Mouse (Mus musculus) MEL (cell line): ENCODE data around the gene Hist1h2af. TPM values are rescaled to one million over a fixed set of nuclear protein-coding genes. Genes with fewer than 3 reads are reported as not detected.
"Not testable (repeated sequence)": the region's sequence is repeated elsewhere in the genome, so short reads cannot be mapped to it uniquely, and the experiment has no call there.

Experiments used
- DNase-seq: peaks from one replicate; pipeline ENCODE4 v3.0.0; 2011; ENCODE audit warnings: low read depth, low spot score
- H3K27ac ChIP-seq: 2 replicates; pipeline ENCODE4 v1.5.1; 2012; ENCODE audit warnings: low read depth, mild to moderate bottlenecking, control low read depth, low read length, moderate library complexity; ENCODE audit not compliant: control insufficient read depth
- H3K27me3 ChIP-seq, 2 experiments: fragments of 150-350 bp in 1 of 2; sonication (generic) in 1 of 2; 2 replicates each; pipeline ENCODE4 v1.6.1; 2012; ENCODE audit warnings: low read length in 2 of 2, mild to moderate bottlenecking in 2 of 2, improper control_type of control experiment in 1 of 2, moderate library complexity in 1 of 2; ENCODE audit not compliant: insufficient read depth in 2 of 2, control insufficient read depth in 1 of 2
- H3K36me3 ChIP-seq, 2 experiments: 2 replicates each; pipeline ENCODE4 v1.6.1; 2012 to 2014; ENCODE audit warnings: low read length in 2 of 2, improper control_type of control experiment in 1 of 2, inconsistent platforms in 1 of 2, mild to moderate bottlenecking in 1 of 2; ENCODE audit not compliant: insufficient read depth in 2 of 2, control insufficient read depth in 1 of 2
- H3K4me1 ChIP-seq, 2 experiments: fragments of 150-350 bp in 1 of 2; sonication (generic) in 1 of 2; 2 replicates each; pipeline ENCODE4 v1.6.1; 2012; ENCODE audit warnings: low read length in 2 of 2, improper control_type of control experiment in 1 of 2, mild to moderate bottlenecking in 1 of 2; ENCODE audit not compliant: insufficient read depth in 2 of 2, control insufficient read depth in 1 of 2
- H3K4me3 ChIP-seq, 2 experiments: fragments of 150-350 bp in 1 of 2; sonication (generic) in 1 of 2; 2 replicates each; pipeline ENCODE4 v1.5.1; 2012; ENCODE audit warnings: low read depth in 2 of 2, low read length in 2 of 2, mild to moderate bottlenecking in 2 of 2, moderate library complexity in 2 of 2, control low read depth in 1 of 2, improper control_type of control experiment in 1 of 2; ENCODE audit not compliant: control insufficient read depth in 1 of 2, insufficient read depth in 1 of 2
- H3K79me2 ChIP-seq: 2 replicates; pipeline ENCODE4 v1.6.1; 2012; ENCODE audit warnings: mild to moderate bottlenecking, low read length, moderate library complexity; ENCODE audit not compliant: control insufficient read depth, poor library complexity, insufficient read depth
- H3K9ac ChIP-seq: 2 replicates; pipeline ENCODE4 v1.6.1; 2012; ENCODE audit warnings: low read depth, mild to moderate bottlenecking, control low read depth, low read length, moderate library complexity; ENCODE audit not compliant: control insufficient read depth, poor library complexity, severe bottlenecking
- H3K9me3 ChIP-seq: fragments of 150-350 bp; sonication (generic); replicated peaks from 2 replicates; pipeline ENCODE4 v1.6.1; 2012; ENCODE audit warnings: mild to moderate bottlenecking, low read length, improper control_type of control experiment, moderate library complexity; ENCODE audit not compliant: insufficient read depth
- CHD2 ChIP-seq: IDR thresholded peaks from 2 replicates; pipeline ENCODE4 v1.6.1; 2011; ENCODE audit warnings: low read length, improper control_type of control experiment
- POLR2A ChIP-seq, 2 experiments: IDR thresholded peaks; 2 replicates each; pipeline ENCODE4 v1.6.1; 2011 to 2012; ENCODE audit warnings: low read length in 2 of 2, mild to moderate bottlenecking in 2 of 2, control low read depth in 1 of 2, improper control_type of control experiment in 1 of 2, low read depth in 1 of 2, moderate library complexity in 1 of 2; ENCODE audit not compliant: control insufficient read depth in 1 of 2, insufficient read depth in 1 of 2, poor library complexity in 1 of 2
- POLR2AphosphoS5 ChIP-seq: IDR thresholded peaks from 2 replicates; pipeline ENCODE4 v1.6.1; 2012; ENCODE audit warnings: low read depth, borderline replicate concordance, mild to moderate bottlenecking, inconsistent platforms, low read length, moderate library complexity, mixed read lengths
- TBP ChIP-seq: IDR thresholded peaks from 2 replicates; pipeline ENCODE4 v1.8.0; 2011; ENCODE audit warnings: low read depth, low read length, improper control_type of control experiment
- UBTF ChIP-seq: IDR thresholded peaks from 2 replicates; pipeline ENCODE4 v1.6.1; 2012; ENCODE audit warnings: low read depth, mild to moderate bottlenecking, inconsistent platforms, low read length, improper control_type of control experiment, moderate library complexity, borderline replicate concordance; ENCODE audit not compliant: insufficient read depth
- polyA plus RNA-seq, 2 experiments: library from polyadenylated mRNA; stranded (reverse) in 1 of 2; unstranded in 1 of 2; fragments of >175 nt in 1 of 2; fragments of >200 nt in 1 of 2; gene quantifications; 2 replicates each; pipeline versions ENCODE4 v1.2.1 to v1.2.4; 2012; ENCODE audit warnings: low replicate concordance in 2 of 2, low read depth in 1 of 2; ENCODE audit not compliant: insufficient read length in 2 of 2, insufficient read depth in 1 of 2, missing spikeins in 1 of 2
- total RNA-seq: library from RNA; depleted of rRNA; stranded (reverse); fragments of 300-350 nt; gene quantifications from 2 replicates; pipeline ENCODE4 v1.2.3, GENCODE M21; 2012

The Hist1h2af gene
- total and polyA plus RNA-seq, 3 experiments, result 64.3 to 939 TPM; not detected in 1

DNA sequence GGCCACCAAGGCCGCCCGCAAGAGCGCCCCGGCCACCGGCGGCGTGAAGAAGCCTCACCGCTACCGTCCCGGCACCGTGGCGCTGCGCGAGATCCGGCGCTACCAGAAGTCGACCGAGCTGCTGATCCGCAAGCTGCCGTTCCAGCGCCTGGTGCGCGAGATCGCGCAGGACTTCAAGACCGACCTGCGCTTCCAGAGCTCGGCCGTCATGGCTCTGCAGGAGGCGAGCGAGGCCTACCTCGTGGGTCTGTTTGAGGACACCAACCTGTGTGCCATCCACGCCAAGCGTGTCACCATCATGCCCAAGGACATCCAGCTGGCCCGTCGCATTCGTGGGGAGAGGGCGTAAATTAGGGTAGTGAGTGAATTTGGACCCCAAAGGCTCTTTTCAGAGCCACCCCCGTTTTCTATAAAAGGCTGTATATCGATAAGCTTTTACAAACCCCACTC is 42.2 kb downstream of the Hist1h2af start:
- Histone ChIP-seq H3K4me3 (peak overlapping the region; percentile 6 to 47), H3K9ac (peak overlapping the region; percentile 73), H3K27ac (peak overlapping the region; percentile 86), H3K36me3 (peaks cover 0 to 30% of the 10 kb centered on the region in 2 experiments; a peak in 2 of 4 replicates)
- not testable (repeated sequence) for H3K9me3 ChIP-seq, H3K79me2 ChIP-seq, H3K27me3 ChIP-seq, H3K4me1 ChIP-seq
- peak; percentile 75 for DNase-seq
- peak; percentile 94 to 97; a peak in 3 of 4 replicates for TF ChIP-seq POLR2A (IDR thresholded peaks at IDR 0.05; ENCODE audit: control insufficient read depth in 1 of 2, insufficient read depth in 1 of 2, low read depth in 1 of 2, low read length in 2 of 2, poor library complexity in 1 of 2)
- TF ChIP-seq UBTF, result peak; percentile 90; the same call in 1 of the 2 replicates
- TF ChIP-seq POLR2AphosphoS5, result peak; percentile 93; the same call in 1 of the 2 replicates

DNA sequence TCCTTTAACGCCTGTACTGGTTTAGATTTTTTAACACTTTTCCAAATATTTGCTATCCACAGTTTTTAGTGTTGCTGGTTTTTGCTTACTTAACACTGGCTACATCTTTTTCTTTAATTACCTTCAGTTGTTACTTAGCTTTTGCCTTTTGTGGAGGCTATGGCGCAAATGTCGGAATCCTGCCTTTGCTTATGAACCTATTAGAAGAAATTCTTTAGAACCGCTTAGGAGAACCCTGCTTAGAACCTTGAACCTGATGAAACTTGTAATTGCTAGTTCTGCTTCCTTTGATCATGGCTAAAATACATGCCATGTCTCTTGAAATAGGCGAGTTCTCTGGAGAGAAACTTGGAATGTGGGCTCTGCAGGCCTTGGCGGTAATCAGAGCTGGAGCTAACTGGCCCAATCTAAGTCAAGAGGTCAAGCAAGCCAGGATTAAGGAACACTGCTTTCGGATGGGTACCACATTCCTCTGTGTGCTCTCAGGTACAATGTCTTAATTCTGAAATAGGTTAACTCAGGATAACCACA is 42.7 kb downstream of the Hist1h2af start:
- H3K36me3 ChIP-seq, result peaks cover 0 to 31% of the 10 kb centered on the region in 2 experiments; a peak in 2 of 4 replicates
- H3K4me1 ChIP-seq, result peaks cover 0 to 2% of the 10 kb centered on the region in 2 experiments; a peak in 1 of 4 replicates
- peak; percentile 86 for DNase-seq
- H3K79me2 ChIP-seq, result peaks cover 6% of the 10 kb centered on the region; the same call in 1 of the 2 replicates
- peak overlapping the region; percentile 6 to 47 for H3K4me3 ChIP-seq
- no peaks in the 10 kb centered on the region for H3K27me3 ChIP-seq
- no peaks in the 10 kb centered on the region for H3K9me3 ChIP-seq
- H3K9ac ChIP-seq, result peak overlapping the region; percentile 73
- TF ChIP-seq POLR2A (IDR thresholded peaks at IDR 0.05; ENCODE audit: control insufficient read depth in 1 of 2, insufficient read depth in 1 of 2, low read depth in 1 of 2, low read length in 2 of 2, poor library complexity in 1 of 2) (peak; percentile 52 to 81; a peak in 3 of 4 replicates), CHD2 (no peak)
- H3K27ac ChIP-seq, result peak overlapping the region; percentile 86

DNA sequence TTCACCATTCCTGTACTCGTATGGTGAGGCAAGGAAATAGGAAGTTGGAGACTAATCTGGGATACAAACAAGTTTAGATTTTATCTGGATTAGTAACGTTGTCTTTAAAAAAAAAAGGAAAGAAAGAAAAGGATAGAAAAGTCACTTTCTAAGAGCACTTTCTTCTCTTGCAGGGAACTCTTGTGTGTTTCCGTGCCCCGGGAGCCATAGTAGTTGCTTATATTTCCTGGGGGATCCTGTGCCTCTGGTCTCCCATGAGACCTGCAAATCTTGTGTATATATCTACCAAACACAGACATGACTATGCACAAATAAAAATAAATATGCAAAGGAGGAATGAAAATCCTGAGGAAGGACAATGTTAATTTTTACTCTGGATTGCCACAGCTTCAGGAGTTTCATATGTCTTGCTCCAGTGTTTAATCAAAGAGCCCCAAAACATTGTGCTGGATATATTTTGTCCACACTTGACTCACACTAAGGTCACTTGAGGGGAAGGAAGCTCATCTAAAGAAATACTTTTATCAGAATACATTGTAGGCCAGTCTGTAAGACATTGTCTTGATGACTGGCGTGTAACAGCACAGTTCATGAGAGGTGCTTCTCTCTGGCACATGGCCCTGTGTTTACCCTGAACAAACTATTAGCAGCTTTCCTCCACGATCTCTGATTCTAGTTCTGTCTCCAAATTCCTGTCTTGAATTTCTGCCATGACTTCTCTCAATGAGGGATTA is 43.4 kb downstream of the Hist1h2af start:
- H3K9ac ChIP-seq, result peak overlapping the region; percentile 73
- peaks cover 0 to 2% of the 10 kb centered on the region in 2 experiments; a peak in 1 of 4 replicates for H3K4me1 ChIP-seq
- H3K4me3 ChIP-seq, result peak overlapping the region; percentile 6 to 47
- TF ChIP-seq TBP, result 0 out of 2 replicates have a peak, but pooled peaks have one; percentile 12
- no peak for TF ChIP-seq CHD2
- H3K79me2 ChIP-seq, result peaks cover 6% of the 10 kb centered on the region; the same call in 1 of the 2 replicates
- peaks cover 0 to 32% of the 10 kb centered on the region in 2 experiments; a peak in 2 of 4 replicates for H3K36me3 ChIP-seq
- DNase-seq, result peak; percentile 75
- H3K27ac ChIP-seq, result peak overlapping the region; percentile 86
- no peaks in the 10 kb centered on the region for H3K27me3 ChIP-seq
- H3K9me3 ChIP-seq, result no peaks in the 10 kb centered on the region
